Mouse (Mus musculus) cerebellum, adult 2 months (tissue): Measurements from ENCODE around the gene Lrrc3c. TPM values are rescaled to one million over a fixed set of nuclear protein-coding genes. Genes with fewer than 3 reads are reported as not detected.
A peak's percentile ranks its signal among the peaks of the same experiment; 100 is the strongest.

Source experiments
- DNase-seq, 2 experiments: peaks; one replicate each; pipeline ENCODE4 v3.0.0; 2021
- H3K27ac ChIP-seq: fragments of 200-500 bp; 2 replicates; pipeline ENCODE4 v1.5.1; 2012; ENCODE audit warnings: low read length, control low read depth, inconsistent platforms; ENCODE audit not compliant: insufficient read depth
- H3K27me3 ChIP-seq: fragments of 200-500 bp; 2 replicates; pipeline ENCODE4 v1.6.1; 2012; ENCODE audit warnings: inconsistent platforms, mild to moderate bottlenecking, low read length, moderate library complexity; ENCODE audit not compliant: control insufficient read depth, insufficient read depth
- H3K4me1 ChIP-seq: fragments of 200-500 bp; 2 replicates; pipeline ENCODE4 v1.6.1; 2011; ENCODE audit warnings: low read length; ENCODE audit not compliant: control insufficient read depth, insufficient read depth
- H3K4me3 ChIP-seq: fragments of 200-500 bp; replicated peaks from 2 replicates; pipeline ENCODE3; 2011; ENCODE audit warnings: mild to moderate bottlenecking, low read depth, low read length, control low read depth; ENCODE audit not compliant: insufficient read depth
- CTCF ChIP-seq: fragments of 200-500 bp; IDR thresholded peaks from 2 replicates; pipeline ENCODE4 v1.5.1; 2011; ENCODE audit warnings: low read depth, mild to moderate bottlenecking, control low read depth, low read length, moderate library complexity, borderline replicate concordance; ENCODE audit not compliant: insufficient read depth
- POLR2A ChIP-seq: fragments of 200-500 bp; IDR thresholded peaks from 2 replicates; pipeline ENCODE4 v1.6.1; 2011; ENCODE audit warnings: low read length, control low read depth, borderline replicate concordance; ENCODE audit not compliant: insufficient read depth
- WGBS: fragments of 180-500 bp; shearing (Covaris S2); methylation state at CpG from one replicate; pipeline ENCODE4 v1.1.7; 2018; 5-methylcytosine and 5-hydroxymethylcytosine counted together
- polyA plus RNA-seq: library from polyadenylated mRNA; depleted of rRNA; stranded (reverse); fragments of >200 nt; gene quantifications from 2 replicates; pipeline ENCODE4 v1.2.3, GENCODE M21; 2012; rRNA removed

The Lrrc3c gene
- 0.41 TPM in 1 of 2 replicates, not detected in the other for polyA plus RNA-seq

GRCm38 (mm10) chr11:98597991-98598390 lies at the start of gene Lrrc3c:
Gene Lrrc3c, plus strand, starts transcription at chr11:98598291.
- no peaks in the 10 kb centered on the region for H3K4me1 ChIP-seq

GRCm38 (mm10) chr11:98549363-98549762 lies 48.7 kb upstream of the Lrrc3c start:
- Histone ChIP-seq H3K4me1 (no peaks in the 10 kb centered on the region; the same call in 1 of the 2 replicates), H3K4me3 (no peak overlapping the region), H3K27ac (no peak overlapping the region), H3K27me3 (peaks cover 4% of the 10 kb centered on the region; the same call in 1 of the 2 replicates)
- WGBS: 80% methylated on average over 4 of the region's 4 CpGs
- TF ChIP-seq POLR2A (no peak), CTCF (no peak)
- no peak for DNase-seq

More at GRCm38 (mm10) chr11:98597991-98598390, at the start of gene Lrrc3c:
- Histone ChIP-seq H3K27ac (no peak within 1 kb of the TSS), H3K4me3 (peak within 1 kb of the TSS; percentile 58), H3K27me3 (no peaks in the 10 kb centered on the region)
- TF ChIP-seq CTCF: no peak
- no peak for TF ChIP-seq POLR2A
- 84% methylated on average over 8 of the region's 8 CpGs for WGBS
- no peak for DNase-seq

GRCm38 (mm10) chr11:98550311-98550974 lies 47.6 kb upstream of the Lrrc3c start:
- peak in 1 of 2 experiments; percentile 11 for DNase-seq
- TF ChIP-seq POLR2A (no peak), CTCF (no peak)
- Histone ChIP-seq H3K27ac (no peak overlapping the region), H3K27me3 (peaks cover 4% of the 10 kb centered on the region; the same call in 1 of the 2 replicates), H3K4me1 (no peaks in the 10 kb centered on the region; the same call in 1 of the 2 replicates), H3K4me3 (peak overlapping the region; percentile 90)
- 19% methylated on average over 20 of the region's 20 CpGs for WGBS

- H3K4me1 ChIP-seq: no peaks in the 10 kb centered on the region; the same call in 1 of the 2 replicates
- TF ChIP-seq POLR2A: peak; percentile 83
- no peak for TF ChIP-seq CTCF
- H3K27me3 ChIP-seq: no peaks in the 10 kb centered on the region; the same call in 1 of the 2 replicates
- WGBS: 1% methylated on average over 51 of the region's 51 CpGs
- DNase-seq: peak; percentile 92 to 95
- peak within 1 kb of the TSS; percentile 90 for H3K4me3 ChIP-seq
- peak within 1 kb of the TSS; percentile 94 for H3K27ac ChIP-seq
These were observed 46.9 kb upstream of the Lrrc3c start, which contains the start of gene Zpbp2 for GRCm38 (mm10) chr11:98550975-98551828. Gene Zpbp2, plus strand, starts transcription at chr11:98551097.

- no peak overlapping the region for H3K4me3 ChIP-seq
- no peak for DNase-seq
- H3K27ac ChIP-seq: no peak overlapping the region
- H3K4me1 ChIP-seq: no peaks in the 10 kb centered on the region; the same call in 1 of the 2 replicates
- no peaks in the 10 kb centered on the region for H3K27me3 ChIP-seq
- WGBS: 91% methylated on average over 4 of the region's 4 CpGs
- TF ChIP-seq CTCF (no peak), POLR2A (no peak)
These were observed 44.1 kb upstream of the Lrrc3c start for GRCm38 (mm10) chr11:98553966-98554365.

- DNase-seq: no peak
- Histone ChIP-seq H3K4me3 (no peak overlapping the region), H3K27me3 (no peaks in the 10 kb centered on the region), H3K27ac (no peak overlapping the region), H3K4me1 (no peaks in the 10 kb centered on the region; the same call in 1 of the 2 replicates)
- TF ChIP-seq POLR2A (no peak), CTCF (no peak)
- 62% methylated on average over 12 of the region's 12 CpGs for WGBS
These were observed 42.9 kb upstream of the Lrrc3c start for GRCm38 (mm10) chr11:98555124-98555700.

- H3K27me3 ChIP-seq: no peaks in the 10 kb centered on the region
- 55% methylated on average over 7 of the region's 7 CpGs for WGBS
- TF ChIP-seq POLR2A: no peak
These were observed 37.1 kb upstream of the Lrrc3c start for GRCm38 (mm10) chr11:98560942-98561341.

More at GRCm38 (mm10) chr11:98560942-98561341, 37.1 kb upstream of the Lrrc3c start:
- H3K4me3 ChIP-seq: no peak overlapping the region
- H3K27ac ChIP-seq: no peak overlapping the region
- H3K4me1 ChIP-seq: no peaks in the 10 kb centered on the region
- no peak for DNase-seq
